10 mouse cellular contexts compared by ENCODE assay signal in genomic region chr8:64624603-64625037, GRCm38 (mm10).
DNase-seq lines count a peak whose midpoint lies in the region; ATAC-seq and TF ChIP-seq lines count a peak whose summit lies in the region.
"Had no signal": no experiment of that assay in that cellular context is flagged by ENCODE, and none has a peak within 500 bp of the region (broad histone marks: within the 10 kb centered on the region; RNA-seq: fewer than 3 reads in every experiment).

No protein-coding gene starts in this region.

- H3K4me1 ChIP-seq in forebrain, postnatal 0 days (ENCODE audit: insufficient read depth) = no peaks in the 10 kb centered on the region
- H3K4me1 ChIP-seq: liver, embryonic 15.5 days had no signal

- TF ChIP-seq CTCF in forebrain, postnatal 0 days (IDR thresholded peaks at IDR 0.05; ENCODE audit: low read depth) = no peak

- no peak overlapping the region for H3K4me2 ChIP-seq in forebrain, postnatal 0 days (ENCODE audit: low read depth)
- H3K4me2 ChIP-seq: liver, embryonic 15.5 days had no signal

- 0 out of 2 replicates have a peak overlapping the region, but pooled peaks have one; percentile 3 for H3K27ac ChIP-seq in forebrain, postnatal 0 days (ENCODE audit: low read depth, low read length)
- H3K27ac ChIP-seq: kidney, postnatal 0 days; liver, embryonic 15.5 days had no signal

- H3K27me3 ChIP-seq in forebrain, postnatal 0 days (ENCODE audit: insufficient read depth, low read length) = no peaks in the 10 kb centered on the region
- H3K27me3 ChIP-seq: liver, embryonic 15.5 days had no signal

- intact Hi-C loops in left cerebral cortex, postnatal 4 days (cut with DNase I) = no loop called here

- no peaks in the 10 kb centered on the region for H3K9me3 ChIP-seq in forebrain, postnatal 0 days (ENCODE audit: low read length)
- H3K9me3 ChIP-seq: liver, embryonic 15.5 days had no signal

- DNase-seq in layer of hippocampus, adult 11-12 months (ENCODE audit: low spot score) = peak; percentile 61
- DNase-seq in layer of hippocampus, postnatal 25 days (ENCODE audit: extremely low spot score in 1 of 2, low spot score in 1 of 2) = no peak
- DNase-seq in forebrain, postnatal 0 days = peak; percentile 39
- peak; percentile 8 for DNase-seq in left cerebral cortex, postnatal 4 days
- DNase-seq in testis, postnatal 10 days (ENCODE audit: low spot score) = peak; percentile 48
- no peak for DNase-seq in thymus, postnatal 4 days
- DNase-seq in spleen, postnatal 36 days (ENCODE audit: low spot score in 2 of 2) = no peak
- no peak for DNase-seq in T-cell, adult 2 months (ENCODE audit: low spot score)

- H3K36me3 ChIP-seq in forebrain, postnatal 0 days (ENCODE audit: insufficient read depth) = no peaks in the 10 kb centered on the region
- H3K36me3 ChIP-seq: liver, embryonic 15.5 days had no signal

- H3K4me3 ChIP-seq in forebrain, postnatal 0 days (ENCODE audit: low read depth, low read length) = no peak overlapping the region
- H3K4me3 ChIP-seq: liver, embryonic 15.5 days had no signal

- peak; percentile 70 for ATAC-seq in forebrain, postnatal 0 days

- 25% methylated on average over 10 of the region's 10 CpGs for WGBS in forebrain, postnatal 0 days

- no peak overlapping the region for H3K9ac ChIP-seq in forebrain, postnatal 0 days
- H3K9ac ChIP-seq: liver, embryonic 15.5 days had no signal

Comparison
In these comparisons a context has a peak if more than half of its experiments do, and no peak if none do; other contexts are left out.
1. DNase-seq: peak in layer of hippocampus, adult 11-12 months (single experiment), forebrain, postnatal 0 days (single experiment), left cerebral cortex, postnatal 4 days (single experiment) and testis, postnatal 10 days (single experiment); none in layer of hippocampus, postnatal 25 days (0 of 2), thymus, postnatal 4 days (single experiment), spleen, postnatal 36 days (0 of 2) and T-cell, adult 2 months (single experiment).